Mouse (Mus musculus) testis, adult 2 months (tissue): ENCODE measurements around the gene Dek.

Experiments used
- CTCF ChIP-seq: fragments of 200-500 bp; IDR thresholded peaks from 2 replicates; pipeline ENCODE4 v1.5.1; 2012; ENCODE audit warnings: low read depth, mild to moderate bottlenecking, inconsistent platforms, low read length, moderate library complexity; ENCODE audit not compliant: control insufficient read depth, insufficient read depth, insufficient replicate concordance
- POLR2A ChIP-seq: fragments of 200-500 bp; IDR thresholded peaks from 2 replicates; pipeline ENCODE4 v1.6.1; 2012; ENCODE audit warnings: low read depth, mild to moderate bottlenecking, inconsistent platforms, low read length, moderate library complexity; ENCODE audit not compliant: control insufficient read depth

GRCm38 (mm10) chr13:47063985-47064760, 41.8 kb downstream of the Dek start:
- TF ChIP-seq CTCF (no peak), POLR2A (no peak)
